Mouse (Mus musculus) embryonic facial prominence, embryonic 12.5 days (tissue): ENCODE results near the gene Cdk10. TPM values are rescaled to one million over a fixed set of nuclear protein-coding genes. Genes with fewer than 3 reads are reported as not detected.
A peak's percentile ranks its signal among the peaks of the same experiment; 100 is the strongest.

Source experiments
- ATAC-seq: fragments of 200-750 bp; cut with Nextera tagmentation; 2 replicates; pipeline ENCODE4 v1.8.0; 2017; ENCODE audit not compliant: insufficient number of reproducible peaks, insufficient read depth, low FRiP score, low TSS enrichment
- H3K27ac ChIP-seq: fragments of 300-500 bp; sonication (generic); 2 replicates; pipeline ENCODE4 v1.5.1; 2016; ENCODE audit warnings: mild to moderate bottlenecking
- H3K27me3 ChIP-seq: fragments of 300-500 bp; sonication (generic); 2 replicates; pipeline ENCODE4 v1.6.1; 2016; ENCODE audit warnings: mild to moderate bottlenecking, moderate library complexity
- H3K36me3 ChIP-seq: fragments of 300-500 bp; sonication (generic); 2 replicates; pipeline ENCODE4 v1.6.1; 2016; ENCODE audit warnings: mild to moderate bottlenecking
- H3K4me1 ChIP-seq: fragments of 300-500 bp; sonication (generic); 2 replicates; pipeline ENCODE4 v1.6.1; 2016
- H3K4me2 ChIP-seq: fragments of 300-500 bp; sonication (generic); replicated peaks from 2 replicates; pipeline ENCODE4 v1.6.1; 2016; ENCODE audit warnings: mild to moderate bottlenecking, moderate library complexity
- H3K4me3 ChIP-seq: fragments of 300-500 bp; sonication (generic); 2 replicates; pipeline ENCODE4 v1.5.1; 2016; ENCODE audit warnings: mild to moderate bottlenecking
- H3K9ac ChIP-seq: fragments of 300-500 bp; sonication (generic); 2 replicates; pipeline ENCODE4 v1.6.1; 2016; ENCODE audit warnings: mild to moderate bottlenecking, moderate library complexity
- H3K9me3 ChIP-seq: fragments of 300-500 bp; sonication (generic); 2 replicates; pipeline ENCODE4 v1.6.1; 2016; ENCODE audit warnings: mild to moderate bottlenecking, moderate library complexity
- WGBS: fragments of 180-500 bp; shearing (Covaris S2); methylation state at CpG from one replicate; pipeline ENCODE4 v1.1.7; 2016; 5-methylcytosine and 5-hydroxymethylcytosine counted together
- polyA plus RNA-seq: library from polyadenylated mRNA; unstranded; fragments of >200 nt; fragmentation: Nextera tagmentation; extraction: Ambion mirVana; gene quantifications from 2 replicates; pipeline ENCODE4 v1.2.1, GENCODE M21; 2016

Gene Cdk10
- polyA plus RNA-seq, 1 experiment from 2014 or later, result 38.5 TPM

GRCm38 (mm10) chr8:123234918-123235519, 10.4 kb downstream of the Cdk10 start:
- WGBS, result 31% methylated on average over 13 of the region's 13 CpGs
- H3K4me2 ChIP-seq, result peak overlapping the region; percentile 88
- H3K4me1 ChIP-seq, result peaks cover 15% of the 10 kb centered on the region
- peaks cover 1% of the 10 kb centered on the region; the same call in 1 of the 2 replicates for H3K36me3 ChIP-seq
- H3K9me3 ChIP-seq, result no peaks in the 10 kb centered on the region
- H3K4me3 ChIP-seq, result peak overlapping the region; percentile 45
- H3K27ac ChIP-seq, result no peak overlapping the region
- peaks cover 40% of the 10 kb centered on the region for H3K27me3 ChIP-seq
- H3K9ac ChIP-seq, result peak overlapping the region; percentile 49; the same call in 1 of the 2 replicates
- no peak for ATAC-seq

- Histone ChIP-seq H3K36me3 (no peaks in the 10 kb centered on the region; the same call in 1 of the 2 replicates), H3K4me3 (peak within 1 kb of the TSS; percentile 45), H3K4me2 (peak within 1 kb of the TSS; percentile 88), H3K4me1 (peaks cover 15% of the 10 kb centered on the region), H3K9ac (peak within 1 kb of the TSS; percentile 49), H3K27me3 (peaks cover 40% of the 10 kb centered on the region), H3K27ac (no peak within 1 kb of the TSS), H3K9me3 (no peaks in the 10 kb centered on the region)
- whole genome bisulfite sequencing, result 2% methylated on average over 57 of the region's 57 CpGs
- peak; percentile 70 for ATAC-seq
These were observed 11.2 kb downstream of the Cdk10 start, which contains the start of gene Spata2l for GRCm38 (mm10) chr8:123235520-123236497. Spata2l (minus strand) TSS chr8:123236233.

GRCm38 (mm10) chr8:123239398-123239797, 14.8 kb downstream of the Cdk10 start:
- no peak overlapping the region for H3K4me3 ChIP-seq
- no peaks in the 10 kb centered on the region for H3K9me3 ChIP-seq
- H3K9ac ChIP-seq, result no peak overlapping the region
- H3K27me3 ChIP-seq, result peaks cover 18% of the 10 kb centered on the region
- no peak for ATAC-seq
- H3K4me1 ChIP-seq, result peaks cover 15% of the 10 kb centered on the region
- no peak overlapping the region for H3K4me2 ChIP-seq
- 90% methylated on average over 10 of the region's 10 CpGs for WGBS
- no peak overlapping the region for H3K27ac ChIP-seq
- peaks cover 26% of the 10 kb centered on the region for H3K36me3 ChIP-seq

GRCm38 (mm10) chr8:123242107-123242923, 17.7 kb downstream of the Cdk10 start:
- H3K27ac ChIP-seq, result no peak overlapping the region
- 86% methylated on average over 7 of the region's 7 CpGs for WGBS
- no peaks in the 10 kb centered on the region for H3K9me3 ChIP-seq
- H3K4me1 ChIP-seq, result no peaks in the 10 kb centered on the region
- peaks cover 55% of the 10 kb centered on the region for H3K36me3 ChIP-seq
- ATAC-seq, result 0 out of 2 replicates have a peak, but pooled peaks have one; percentile 28
- H3K9ac ChIP-seq, result no peak overlapping the region
- H3K4me3 ChIP-seq, result no peak overlapping the region
- H3K27me3 ChIP-seq, result no peaks in the 10 kb centered on the region
- H3K4me2 ChIP-seq, result no peak overlapping the region

GRCm38 (mm10) chr8:123243053-123243452, 18.4 kb downstream of the Cdk10 start:
- 65% methylated on average over 11 of the region's 11 CpGs for WGBS
- no peak overlapping the region for H3K4me2 ChIP-seq
- H3K9me3 ChIP-seq, result no peaks in the 10 kb centered on the region
- no peak overlapping the region for H3K9ac ChIP-seq
- no peaks in the 10 kb centered on the region for H3K27me3 ChIP-seq
- H3K27ac ChIP-seq, result no peak overlapping the region
- peaks cover 62% of the 10 kb centered on the region for H3K36me3 ChIP-seq
- H3K4me1 ChIP-seq, result no peaks in the 10 kb centered on the region
- no peak overlapping the region for H3K4me3 ChIP-seq
- ATAC-seq, result 0 out of 2 replicates have a peak, but pooled peaks have one; percentile 37

- 86% methylated on average over 4 of the region's 4 CpGs for WGBS
- Histone ChIP-seq H3K27ac (no peak overlapping the region), H3K36me3 (peaks cover 74% of the 10 kb centered on the region), H3K27me3 (no peaks in the 10 kb centered on the region), H3K4me3 (no peak overlapping the region), H3K9ac (no peak overlapping the region), H3K4me2 (no peak overlapping the region), H3K4me1 (no peaks in the 10 kb centered on the region), H3K9me3 (no peaks in the 10 kb centered on the region)
- no peak for ATAC-seq
These were observed 19.7 kb downstream of the Cdk10 start for GRCm38 (mm10) chr8:123244382-123244781.

GRCm38 (mm10) chr8:123245543-123245942, 20.9 kb downstream of the Cdk10 start:
- no peaks in the 10 kb centered on the region for H3K27me3 ChIP-seq
- no peaks in the 10 kb centered on the region for H3K4me1 ChIP-seq
- H3K27ac ChIP-seq, result no peak overlapping the region
- no peaks in the 10 kb centered on the region for H3K9me3 ChIP-seq
- peaks cover 86% of the 10 kb centered on the region for H3K36me3 ChIP-seq
- H3K9ac ChIP-seq, result no peak overlapping the region
- no peak overlapping the region for H3K4me3 ChIP-seq
- 93% methylated on average over 12 of the region's 12 CpGs for WGBS
- no peak overlapping the region for H3K4me2 ChIP-seq
- ATAC-seq, result no peak

- Histone ChIP-seq H3K4me2 (no peak overlapping the region), H3K27ac (no peak overlapping the region), H3K9ac (no peak overlapping the region), H3K9me3 (no peaks in the 10 kb centered on the region), H3K36me3 (peaks cover 83% of the 10 kb centered on the region), H3K4me1 (peaks cover 6% of the 10 kb centered on the region), H3K27me3 (no peaks in the 10 kb centered on the region), H3K4me3 (no peak overlapping the region)
- no peak for ATAC-seq
- 94% methylated on average over 6 of the region's 6 CpGs for WGBS
These were observed 23.1 kb downstream of the Cdk10 start for GRCm38 (mm10) chr8:123247748-123248147.

GRCm38 (mm10) chr8:123248596-123248995, 24.0 kb downstream of the Cdk10 start:
- Histone ChIP-seq H3K9ac (no peak overlapping the region), H3K27ac (no peak overlapping the region), H3K9me3 (no peaks in the 10 kb centered on the region), H3K27me3 (no peaks in the 10 kb centered on the region), H3K4me3 (no peak overlapping the region), H3K4me2 (no peak overlapping the region), H3K4me1 (peaks cover 13% of the 10 kb centered on the region), H3K36me3 (peaks cover 76% of the 10 kb centered on the region)
- ATAC-seq, result no peak
- 95% methylated on average over 8 of the region's 8 CpGs for WGBS

GRCm38 (mm10) chr8:123250940-123251339, 26.3 kb downstream of the Cdk10 start:
- Histone ChIP-seq H3K36me3 (peaks cover 58% of the 10 kb centered on the region), H3K9ac (no peak overlapping the region), H3K27ac (no peak overlapping the region), H3K27me3 (no peaks in the 10 kb centered on the region), H3K4me2 (no peak overlapping the region), H3K4me1 (peaks cover 25% of the 10 kb centered on the region), H3K9me3 (no peaks in the 10 kb centered on the region), H3K4me3 (no peak overlapping the region)
- 95% methylated on average over 5 of the region's 5 CpGs for WGBS
- ATAC-seq, result no peak

GRCm38 (mm10) chr8:123252925-123253324, 28.3 kb downstream of the Cdk10 start:
- Histone ChIP-seq H3K4me1 (peaks cover 26% of the 10 kb centered on the region), H3K4me3 (peak overlapping the region; percentile 80), H3K36me3 (peaks cover 58% of the 10 kb centered on the region), H3K27ac (no peak overlapping the region), H3K9me3 (no peaks in the 10 kb centered on the region), H3K27me3 (no peaks in the 10 kb centered on the region), H3K4me2 (peak overlapping the region; percentile 97), H3K9ac (peak overlapping the region; percentile 90)
- 43% methylated on average over 4 of the region's 4 CpGs for WGBS
- no peak for ATAC-seq
